Mouse (Mus musculus) kidney, postnatal 25 days (tissue): Measurements from ENCODE around the gene Ephb2.

ENCODE experiments used
- DNase-seq, 2 experiments: peaks; one replicate each; pipeline ENCODE4 v3.0.0; 2021; ENCODE audit warnings: mixed read lengths in 2 of 2

The Ephb2 gene

DNA sequence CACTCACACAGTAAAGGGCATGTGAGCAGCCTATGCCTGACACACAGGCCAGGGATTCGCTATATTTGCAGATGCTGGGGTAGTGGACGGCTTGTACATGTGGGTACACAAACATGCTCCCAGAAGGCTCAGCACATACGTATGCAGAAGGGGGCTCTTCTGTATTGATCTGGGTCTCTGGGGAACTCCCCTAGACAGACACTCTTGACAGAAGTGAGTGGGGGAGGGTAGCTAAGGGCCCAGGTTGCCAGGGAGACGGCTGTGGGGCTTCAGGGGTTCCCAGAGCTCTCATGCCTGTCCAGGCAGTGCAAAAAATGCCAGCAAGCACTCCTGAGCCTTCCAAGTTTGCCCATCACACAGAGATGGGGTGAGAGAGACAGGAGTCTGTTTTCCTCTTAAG, 78.7 kb downstream of the Ephb2 start:
- no peak for DNase-seq

DNA sequence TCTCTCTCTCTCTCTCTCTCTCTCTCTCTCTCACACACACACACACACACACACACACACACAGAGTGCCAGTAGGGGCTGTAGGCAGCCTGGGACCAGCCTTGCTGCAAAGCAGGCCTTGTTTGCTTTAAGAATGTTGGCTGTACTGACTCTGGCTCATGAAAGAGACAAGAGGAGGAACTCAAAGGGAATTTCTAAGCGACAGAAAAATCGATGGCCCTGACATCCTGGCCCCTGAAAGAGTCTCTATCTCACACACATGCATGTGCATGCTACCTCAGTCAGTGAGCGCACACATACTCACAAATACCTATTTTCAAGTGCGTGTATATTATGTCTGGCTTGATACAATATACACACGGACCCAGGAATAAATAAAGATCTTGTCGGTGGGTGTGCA, 79.3 kb downstream of the Ephb2 start:
- no peak for DNase-seq

DNA sequence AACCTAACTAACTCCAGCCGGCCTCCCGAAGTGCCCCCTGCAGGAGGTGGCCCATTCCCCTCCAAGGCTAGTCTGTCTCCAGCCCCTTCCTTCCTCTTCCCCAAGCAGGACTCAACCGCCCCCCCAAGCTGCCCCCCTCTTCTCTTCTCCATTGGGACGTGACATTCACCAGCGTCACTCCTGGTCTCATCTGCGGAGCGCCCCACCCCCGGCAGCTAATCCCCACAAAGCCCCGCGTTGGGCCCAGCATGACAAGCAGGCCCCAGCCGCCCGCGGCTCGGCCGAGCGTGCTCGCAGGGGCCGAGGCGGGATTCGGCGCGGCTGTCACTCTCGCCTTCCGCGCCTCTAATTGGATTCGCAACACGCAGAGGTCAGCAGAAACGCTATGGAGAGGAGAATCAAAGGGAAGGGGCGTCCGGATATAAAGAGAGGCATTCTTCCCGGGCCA, 80.4 kb downstream of the Ephb2 start:
- peak in 1 of 2 experiments; percentile 55 for DNase-seq

DNA sequence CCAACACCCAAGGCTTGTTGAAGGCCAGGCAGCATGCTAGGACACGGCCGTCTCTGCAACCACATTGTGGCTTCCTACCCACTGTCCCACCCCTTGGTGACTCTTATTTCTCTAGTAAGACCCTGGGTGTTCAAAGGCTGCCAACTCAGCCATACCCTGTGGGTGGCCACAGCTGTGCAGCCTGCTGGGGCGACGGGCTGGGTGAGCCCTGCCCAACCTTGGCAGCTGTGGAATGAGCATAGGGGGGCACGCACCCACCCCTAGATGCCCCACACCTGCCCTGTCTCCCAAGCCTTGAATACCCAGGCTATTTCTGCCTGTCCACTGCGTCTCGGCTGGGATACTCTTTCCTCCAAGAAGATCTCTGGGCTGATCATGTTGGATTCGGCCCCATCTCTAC, 81.5 kb downstream of the Ephb2 start:
- no peak for DNase-seq

DNA sequence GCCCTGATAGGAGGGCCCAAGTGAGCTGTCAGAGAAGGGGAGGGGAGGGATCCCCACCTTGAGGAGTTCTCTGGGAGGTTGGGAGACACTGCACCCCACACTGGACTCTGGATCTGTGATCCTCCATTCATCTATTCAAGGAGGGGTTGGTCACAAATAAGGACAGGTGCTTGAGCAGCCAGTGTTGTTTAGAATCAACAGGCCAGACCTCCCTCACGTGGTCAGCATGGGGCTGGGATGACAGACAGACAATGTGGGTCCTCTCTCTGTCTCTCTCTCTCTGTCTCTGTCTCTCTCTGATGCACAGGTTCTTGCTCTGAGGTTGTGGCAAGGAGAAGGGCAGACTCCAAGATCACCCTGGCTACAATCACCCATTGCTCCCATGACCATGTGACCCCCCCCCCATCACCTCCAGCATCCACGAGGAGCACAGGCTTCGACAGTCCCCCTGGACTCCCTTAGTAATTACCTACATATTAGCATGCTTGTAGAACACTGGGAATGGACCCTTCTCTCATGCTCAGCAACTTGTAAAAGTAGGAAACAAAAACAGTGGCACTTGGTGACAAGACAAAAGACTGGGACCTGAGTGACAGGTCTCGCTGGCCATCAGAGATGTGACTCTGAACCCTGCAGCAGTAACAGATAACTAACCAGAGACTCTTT, 84.3 kb downstream of the Ephb2 start:
- no peak for DNase-seq

DNA sequence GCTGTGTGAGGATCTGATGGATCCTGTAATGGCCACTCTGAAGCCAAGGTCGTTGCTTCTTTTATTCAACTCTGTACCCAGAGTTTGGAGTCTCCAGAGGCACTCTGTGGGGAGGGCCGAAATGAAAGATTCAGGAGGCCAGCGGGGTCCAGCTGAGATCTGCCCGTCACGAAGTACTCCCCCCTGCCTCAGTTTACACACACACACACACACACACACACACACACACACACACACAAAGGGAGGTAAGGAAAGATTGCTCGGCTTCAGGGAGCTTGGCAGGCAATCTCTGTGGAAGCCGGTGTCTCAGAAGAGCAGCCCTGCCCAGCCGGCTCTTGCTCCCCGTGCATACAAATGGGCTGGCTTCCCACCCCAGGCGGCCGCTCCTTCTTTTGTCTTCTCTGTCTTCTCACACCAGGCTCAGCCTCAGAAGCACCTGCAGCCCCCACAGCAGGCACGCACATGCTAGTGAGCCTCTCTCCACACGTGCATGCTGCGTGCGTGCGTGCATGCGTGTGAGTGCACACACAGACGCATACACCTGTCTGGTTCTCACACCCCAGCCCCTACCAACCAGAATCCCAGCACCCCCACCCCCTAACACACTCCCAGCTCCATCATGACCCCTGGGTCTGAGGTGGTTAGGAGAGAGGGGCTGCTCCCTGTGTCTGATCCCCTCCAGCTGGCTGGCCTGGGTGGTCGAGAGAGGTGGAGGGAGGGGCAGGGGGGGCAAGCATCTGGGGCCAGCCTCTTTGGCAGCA, 85.0 kb downstream of the Ephb2 start:
- DNase-seq = no peak

DNA sequence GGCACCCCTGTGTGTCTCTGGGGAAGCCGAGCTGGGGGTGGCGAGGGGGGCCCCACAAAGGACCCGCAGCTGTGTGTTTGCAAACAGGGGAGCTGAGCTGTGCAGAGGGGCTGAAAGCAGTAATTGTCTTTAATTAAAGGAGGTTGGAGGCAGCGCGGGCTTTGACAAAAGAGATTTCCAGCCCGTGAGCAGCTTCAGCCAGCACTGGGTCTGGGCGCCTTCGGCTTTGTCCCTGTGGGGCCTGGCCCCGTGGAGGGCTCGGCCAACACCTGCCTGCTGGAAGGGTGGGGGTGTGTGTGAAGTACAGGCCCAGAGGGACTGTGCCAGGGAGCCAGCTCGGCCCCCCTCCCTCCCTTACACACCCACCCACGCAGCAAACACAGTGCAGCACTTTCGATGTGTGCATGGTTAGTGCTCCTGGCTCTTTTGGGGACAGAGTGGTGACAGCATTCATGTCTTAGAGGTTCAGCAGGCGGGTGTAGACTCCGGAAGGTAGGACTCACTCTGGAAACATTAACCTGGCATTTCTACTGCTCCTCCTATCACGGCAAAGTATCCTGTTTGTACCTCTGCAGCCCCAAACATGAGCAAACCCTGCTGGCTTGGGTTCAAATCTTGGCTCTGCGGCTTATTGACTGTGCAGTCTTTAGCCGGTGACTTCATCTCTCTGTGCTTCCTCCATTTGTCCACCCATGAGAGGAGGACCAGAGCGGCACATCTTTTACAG, 85.8 kb downstream of the Ephb2 start:
- no peak for DNase-seq

DNA sequence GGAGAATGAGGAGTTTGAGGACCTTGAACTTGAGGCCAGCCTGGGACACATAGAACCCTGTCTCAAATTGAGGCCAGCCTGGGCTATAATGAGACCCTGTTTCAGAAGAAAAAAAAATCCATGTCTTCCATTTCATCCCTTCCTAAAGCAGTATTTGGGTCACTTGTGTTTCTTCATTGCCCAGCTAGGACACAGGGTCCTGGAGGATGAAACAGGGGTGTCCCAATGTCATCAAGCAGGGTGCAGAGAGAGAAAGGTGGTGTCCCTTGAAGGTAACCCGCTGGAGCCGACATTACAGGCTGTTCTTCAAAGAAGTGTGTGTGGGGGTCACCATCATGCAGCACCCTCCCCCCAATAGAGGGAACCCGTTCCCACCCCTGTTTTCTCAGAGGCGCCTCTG, 86.4 kb downstream of the Ephb2 start:
- DNase-seq = no peak

DNA sequence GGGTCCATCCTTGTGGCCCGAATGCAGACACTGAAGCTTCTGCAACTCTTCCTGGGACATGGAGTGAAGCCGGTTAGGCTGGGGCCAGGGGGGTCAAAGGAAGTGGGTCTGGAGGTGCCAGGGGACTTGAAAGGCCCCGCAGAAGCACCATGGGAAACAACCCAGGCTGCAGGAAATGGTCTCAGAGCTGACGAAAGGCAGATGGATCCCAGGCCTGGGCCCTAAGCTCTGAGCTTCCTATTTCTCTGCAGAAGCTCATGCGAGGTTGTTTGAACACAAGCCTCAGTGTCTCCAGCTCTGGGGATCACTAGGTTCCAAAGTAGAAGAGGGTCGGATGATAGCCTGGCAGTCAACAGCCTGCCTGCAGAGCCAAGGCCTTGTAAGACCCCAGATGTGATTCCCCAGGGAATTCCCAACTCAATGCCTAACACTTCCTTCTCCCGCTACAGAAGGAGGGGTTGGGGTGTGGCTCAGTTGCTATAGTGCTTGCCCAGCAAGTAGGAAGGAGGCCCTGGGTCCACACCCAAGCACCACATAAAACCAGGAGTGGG, 86.9 kb downstream of the Ephb2 start:
- no peak for DNase-seq

DNA sequence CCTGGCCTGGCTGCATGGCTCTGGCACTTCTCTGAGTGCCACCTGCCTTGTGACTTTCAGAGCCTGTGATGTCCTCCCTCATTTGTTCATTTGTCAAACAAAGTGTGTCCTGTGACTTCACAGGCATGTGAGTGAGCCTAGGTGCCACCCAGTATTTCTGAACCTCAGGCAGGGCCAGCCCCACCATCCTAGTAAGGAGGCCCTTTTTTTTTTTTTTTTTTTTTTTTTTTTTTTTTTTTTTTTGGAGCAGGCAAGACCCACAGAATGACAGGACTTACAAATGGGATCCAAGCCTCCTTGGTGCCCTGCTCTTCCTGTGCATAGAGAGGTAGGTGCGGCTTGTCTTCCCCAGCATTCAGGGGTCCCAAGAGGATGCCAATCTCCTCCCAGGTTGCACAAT, 89.3 kb downstream of the Ephb2 start:
- no peak for DNase-seq

DNA sequence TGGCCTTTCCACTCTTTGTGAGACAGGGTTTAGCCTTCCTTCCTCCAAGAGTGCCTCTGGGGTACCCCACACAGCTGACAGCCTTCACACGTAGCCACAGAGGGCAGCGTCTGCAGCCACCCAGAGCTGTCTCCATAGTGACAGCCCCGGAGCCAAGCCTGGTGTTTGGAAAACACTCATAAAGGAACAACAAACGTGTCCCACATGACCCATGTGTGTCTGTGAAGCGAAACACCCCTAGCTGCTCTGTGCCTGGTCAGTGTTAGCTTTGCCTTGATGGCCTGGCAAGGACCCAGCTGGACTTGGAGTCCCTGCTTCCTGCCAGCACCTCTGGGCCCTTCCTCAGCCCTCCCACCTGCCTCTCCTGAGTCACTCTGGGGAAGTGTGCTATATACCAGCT, 93.1 kb downstream of the Ephb2 start:
- DNase-seq = peak; percentile 93 to 96

DNA sequence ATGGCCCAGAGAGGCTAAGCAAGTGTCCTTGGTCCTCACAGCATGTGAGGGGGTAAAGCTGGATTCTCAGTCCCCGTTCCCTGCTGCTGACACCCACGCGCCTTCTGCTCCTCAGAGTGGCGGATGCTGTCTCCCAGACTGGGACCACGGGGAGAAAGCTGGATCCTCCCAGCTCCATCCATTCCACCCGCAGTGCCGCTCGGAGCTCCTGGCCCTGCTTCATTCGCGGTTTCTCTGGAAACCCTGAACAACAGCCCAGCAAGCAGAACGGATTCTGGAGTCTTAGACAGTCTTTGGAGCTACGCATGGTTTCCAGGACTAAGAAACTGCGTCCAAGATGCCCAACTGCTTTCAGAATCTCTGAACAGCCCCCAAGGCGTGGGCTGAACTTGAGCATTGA, 93.9 kb downstream of the Ephb2 start:
- DNase-seq = no peak

DNA sequence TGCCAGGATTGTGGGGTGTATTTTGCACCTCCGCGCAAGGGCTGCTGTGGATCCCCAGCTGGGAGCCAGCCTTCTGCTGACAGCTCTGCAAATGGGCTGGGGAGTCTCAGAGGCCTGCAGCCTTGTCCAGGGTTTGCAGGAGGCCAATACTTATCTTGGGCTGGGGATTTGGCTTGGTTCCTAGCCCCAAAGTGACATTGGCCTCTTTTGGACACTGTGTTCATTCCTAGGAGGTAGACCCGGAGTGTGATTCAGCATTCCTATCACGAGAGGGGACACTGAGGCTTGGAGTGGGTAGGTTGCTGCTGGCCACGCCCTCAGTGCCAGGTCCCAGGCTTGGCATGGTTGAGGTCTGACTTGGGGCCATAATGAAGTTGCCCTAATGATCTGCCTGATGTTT, 94.8 kb downstream of the Ephb2 start:
- peak; percentile 40 to 67 for DNase-seq

DNA sequence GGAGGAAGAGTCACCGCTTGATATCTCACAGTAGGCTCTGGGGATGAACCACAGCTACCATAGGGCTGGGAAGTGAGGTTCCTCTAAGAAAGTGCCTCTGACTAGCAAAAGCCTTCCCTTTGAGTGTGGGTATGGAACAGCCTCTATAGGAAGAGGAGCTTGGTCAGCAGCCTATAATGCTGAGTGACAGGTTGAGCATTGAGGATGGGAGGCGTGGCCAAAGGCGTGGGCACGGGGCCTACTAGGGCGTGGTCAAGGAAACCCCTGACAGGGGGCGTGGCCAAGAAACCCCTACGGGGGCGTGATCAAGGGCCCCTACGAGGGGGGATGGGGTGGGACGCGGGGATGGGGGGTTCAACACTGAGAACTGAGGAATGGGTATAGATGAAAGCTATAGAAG, 96.6 kb downstream of the Ephb2 start:
- no peak for DNase-seq

DNA sequence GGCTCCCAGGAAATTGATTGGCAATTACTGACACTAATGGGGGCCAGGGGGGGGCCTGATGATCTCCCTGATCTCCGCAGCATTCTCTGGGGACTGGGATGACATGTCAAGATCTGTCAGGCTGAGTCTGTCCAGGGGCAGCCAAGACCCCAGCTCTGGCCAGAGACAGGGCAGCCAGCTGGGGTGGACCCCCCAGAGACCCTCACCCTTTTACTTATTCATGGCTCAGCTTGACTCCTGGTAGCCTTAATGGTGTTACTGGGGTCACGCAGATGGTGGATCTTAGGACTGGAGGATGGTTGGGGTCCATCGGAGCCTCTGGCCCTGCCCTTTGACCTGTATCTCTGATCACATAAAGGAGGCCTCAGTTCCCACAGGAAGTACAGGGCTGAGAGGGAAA, 97.5 kb downstream of the Ephb2 start:
- no peak for DNase-seq

DNA sequence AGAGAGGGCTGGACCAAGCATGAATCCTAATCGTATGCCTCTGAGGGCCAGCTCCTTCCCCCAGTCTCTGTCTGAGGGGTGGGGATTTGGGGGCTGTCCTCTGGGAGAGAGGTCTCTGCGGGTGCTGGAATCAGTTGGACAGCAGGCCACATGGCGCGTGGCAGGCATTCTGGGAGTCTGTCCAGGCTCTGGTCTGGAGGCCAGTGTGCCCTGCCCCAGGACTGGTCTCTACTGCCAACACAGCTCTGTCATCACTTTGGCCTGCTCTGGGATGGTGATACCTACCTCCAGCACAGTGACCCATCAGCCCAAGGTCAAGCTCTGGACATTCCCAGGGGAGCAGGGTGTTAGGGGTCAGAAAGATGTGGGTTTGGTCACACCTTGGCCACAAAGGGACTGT, 99.9 kb downstream of the Ephb2 start:
- peak in 1 of 2 experiments; percentile 69 for DNase-seq

DNA sequence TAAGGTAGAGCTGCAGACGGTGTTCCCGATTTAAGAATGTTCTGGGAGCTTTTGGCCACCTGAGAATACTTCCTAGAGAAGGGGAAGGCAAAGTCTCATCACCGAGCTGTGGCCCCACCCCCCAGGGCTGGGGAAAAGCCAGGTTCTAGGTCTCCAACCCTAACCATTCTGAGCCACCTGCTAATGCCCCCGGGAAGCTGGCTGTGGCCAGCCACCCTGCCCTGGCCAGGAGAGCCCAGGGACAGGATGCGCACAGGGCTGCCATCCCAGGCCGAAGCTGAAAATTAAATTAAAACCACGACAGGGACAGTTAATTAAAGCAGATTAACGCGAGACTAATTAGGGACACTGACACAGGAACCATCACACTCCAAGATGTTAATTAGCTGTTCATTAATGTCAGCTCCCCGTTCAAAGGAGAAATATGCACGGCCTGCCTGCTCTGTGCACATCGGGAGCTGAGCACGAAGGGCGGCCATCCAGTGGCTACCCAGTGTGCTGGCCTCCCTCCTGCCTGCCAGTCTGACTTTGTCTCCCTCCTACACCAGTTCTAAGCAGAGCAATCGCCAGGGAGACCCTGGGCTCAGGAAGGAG, 101.5 kb downstream of the Ephb2 start:
- DNase-seq = no peak

DNA sequence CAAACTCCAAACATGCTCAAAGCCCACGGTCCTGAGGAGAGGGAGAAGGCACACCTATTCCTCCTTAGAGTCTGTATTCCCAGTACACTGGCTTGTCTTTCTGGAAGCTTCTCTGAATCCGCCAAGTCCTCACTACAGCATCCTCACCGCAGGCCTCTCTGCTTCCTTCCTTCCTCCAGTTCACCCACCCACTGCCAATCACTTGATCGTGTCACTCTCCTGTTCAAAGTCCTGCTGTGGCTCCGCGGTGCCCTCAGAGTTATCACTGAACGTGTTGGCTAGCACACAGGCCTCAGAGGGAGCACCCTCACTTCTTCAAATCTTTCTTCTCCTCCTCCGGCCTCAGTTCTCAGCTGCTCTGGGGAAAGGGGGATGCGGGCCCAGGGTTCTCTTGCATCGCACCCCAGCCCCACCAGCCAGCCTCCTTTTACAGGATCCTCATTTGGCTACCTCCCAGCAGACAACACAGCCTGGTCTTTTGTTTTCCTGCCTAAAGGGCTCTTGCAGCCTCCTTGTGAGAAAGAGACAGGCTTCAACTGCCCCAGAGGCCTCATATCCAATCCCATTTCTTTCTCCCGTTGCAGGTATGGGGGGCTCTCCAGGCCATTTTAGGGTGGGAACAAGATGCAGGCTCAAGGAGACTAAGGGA, 102.4 kb downstream of the Ephb2 start:
- DNase-seq = no peak

DNA sequence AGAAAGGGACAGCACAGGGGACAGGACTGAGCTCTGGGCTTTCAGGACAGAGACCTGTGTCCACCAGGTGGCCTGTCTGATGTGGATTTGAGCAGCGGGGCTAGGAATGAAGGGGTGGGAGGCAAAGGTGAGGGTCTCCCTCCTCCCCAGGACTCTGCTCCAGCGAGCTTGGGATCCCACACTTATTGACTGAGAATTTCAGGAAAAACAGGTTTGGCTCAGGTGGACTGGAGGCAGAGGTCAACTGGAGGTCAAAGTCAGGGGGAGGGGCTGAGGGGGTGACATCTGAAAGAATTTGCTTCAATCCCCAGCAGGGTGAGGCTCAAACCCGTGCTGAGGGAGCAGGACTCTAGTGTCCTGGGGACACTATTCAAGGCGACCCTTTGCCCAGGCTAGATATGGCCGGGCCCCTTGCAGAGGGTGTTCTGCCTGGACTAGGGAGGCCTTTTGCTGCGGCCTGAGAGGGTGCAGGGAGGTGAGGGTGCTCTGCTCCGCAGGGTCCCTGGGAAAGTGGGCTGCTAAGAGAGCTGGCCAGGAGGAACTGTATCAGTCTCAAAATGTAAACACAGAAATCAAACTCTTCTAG, 103.2 kb downstream of the Ephb2 start:
- DNase-seq = peak; percentile 53 to 71

DNA sequence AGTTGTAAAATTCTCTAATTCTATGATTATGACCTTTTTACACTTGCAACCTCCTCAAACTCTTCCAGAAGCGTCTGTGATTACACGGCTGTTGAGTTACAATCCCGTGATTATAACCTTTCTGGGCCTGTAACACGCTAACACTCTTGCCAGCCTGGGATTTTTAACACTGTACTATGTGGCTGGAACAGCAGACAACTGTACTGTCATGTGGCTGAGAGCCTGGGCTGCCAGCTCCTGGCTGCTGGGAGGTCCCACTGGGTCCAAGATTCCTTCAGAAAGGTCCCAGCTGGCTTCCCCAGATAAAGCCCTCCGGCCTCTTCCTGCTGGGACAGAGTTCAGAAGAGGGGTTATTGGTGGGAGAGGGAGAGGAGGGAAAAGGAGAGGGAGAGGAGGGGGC, 104.0 kb downstream of the Ephb2 start:
- DNase-seq = no peak

DNA sequence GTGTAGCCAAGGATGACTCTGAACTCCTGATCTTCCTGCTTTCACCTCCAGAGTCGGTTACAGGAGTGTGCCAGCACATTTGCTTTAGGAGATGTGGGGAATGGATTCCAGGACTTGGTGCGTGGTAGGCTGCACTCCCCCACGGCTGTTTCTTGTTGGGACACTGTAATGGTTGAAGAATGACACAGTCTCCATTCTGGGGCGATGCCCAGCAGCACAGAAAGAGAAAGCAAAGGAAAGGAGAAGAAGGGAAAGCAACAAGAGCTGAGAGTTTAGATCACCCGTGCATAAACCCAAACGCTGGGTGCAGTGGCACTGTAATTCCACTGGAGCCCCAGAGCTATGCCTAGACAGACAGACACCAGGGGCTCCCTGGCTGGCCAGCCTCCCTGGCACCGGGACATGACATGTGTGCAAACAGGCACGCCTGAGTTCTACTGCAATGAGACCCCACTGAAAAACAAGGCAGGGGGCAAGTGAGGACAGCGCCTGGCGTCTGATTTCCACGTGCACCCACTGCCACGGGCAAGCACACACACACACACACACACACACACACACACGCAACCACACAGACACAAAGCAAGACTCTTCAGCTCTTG, 104.7 kb downstream of the Ephb2 start:
- no peak for DNase-seq

DNA sequence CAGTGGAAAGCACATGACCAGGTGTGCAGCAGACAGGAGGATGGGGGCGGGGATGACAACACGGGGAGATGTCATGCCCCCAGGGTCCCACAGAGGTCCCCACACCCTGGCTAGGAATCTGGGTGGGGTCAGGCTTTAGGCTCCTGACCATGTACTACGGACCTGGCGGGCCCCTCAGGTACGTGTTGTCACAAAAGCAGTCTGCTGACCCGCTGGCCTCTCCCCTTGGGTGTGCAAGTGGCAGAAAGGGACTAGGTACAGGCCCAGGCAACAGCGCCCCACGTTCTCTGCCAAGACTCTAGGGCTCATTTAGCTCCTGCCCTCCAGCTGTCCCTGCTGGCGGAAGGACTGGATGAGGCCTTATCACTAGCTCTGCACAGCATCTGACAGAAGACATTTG, 105.3 kb downstream of the Ephb2 start:
- no peak for DNase-seq
